Mouse (Mus musculus) E14TG2a.4 (cell line): ENCODE data around the gene Klhl21.

ENCODE experiments used
- CTCF ChIP-seq: conservative IDR thresholded peaks from 2 replicates; pipeline ENCODE4 v1.5.1; 2014; ENCODE audit warnings: low read length
- NANOG ChIP-seq: IDR thresholded peaks from 2 replicates; pipeline ENCODE4 v1.6.1; 2014; ENCODE audit warnings: borderline replicate concordance, low read length, mixed read lengths
- POU5F1 ChIP-seq: IDR thresholded peaks from 2 replicates; pipeline ENCODE4 v1.6.1; 2014; ENCODE audit warnings: low read length, borderline replicate concordance

GRCm38 (mm10) chr4:151992091-151992490 lies 16.5 kb upstream of the Klhl21 start:
- TF ChIP-seq CTCF (no peak), NANOG (no peak), POU5F1 (no peak)
